Comparison of ENCODE assay signal across 23 mouse cellular contexts in the genomic region with DNA sequence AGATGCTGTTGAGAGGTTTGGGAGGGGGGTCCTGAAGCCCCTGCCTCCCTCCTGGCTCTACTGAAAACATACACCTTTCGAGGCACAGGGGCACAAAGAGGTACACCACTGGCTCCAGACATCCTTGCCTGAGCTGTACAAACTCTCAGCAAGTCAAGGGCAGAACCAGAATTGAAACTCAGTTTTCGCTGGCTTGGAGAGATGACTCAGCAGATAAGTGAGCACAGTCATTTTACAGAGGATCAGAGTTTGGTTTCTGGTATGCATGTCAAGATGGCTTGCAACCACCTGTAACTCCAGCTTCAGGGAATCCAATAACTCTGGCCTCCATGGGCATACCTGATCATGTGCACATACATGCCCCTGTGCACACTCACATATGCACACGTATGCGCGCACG.
DNase-seq lines count a peak whose midpoint lies in the region; TF ChIP-seq lines count a peak whose summit lies in the region.
"Had no signal": no experiment of that assay in that cellular context is flagged by ENCODE, and none has a peak within 500 bp of the region (broad histone marks: within the 10 kb centered on the region; RNA-seq: fewer than 3 reads in every experiment).

No protein-coding gene starts in this region.

- H3K9me3 ChIP-seq in CH12.LX (replicated peaks; ENCODE audit: low read length) = no peaks in the 10 kb centered on the region
- H3K9me3 ChIP-seq: embryonic facial prominence, embryonic 13.5 days; embryonic facial prominence, embryonic 15.5 days; forebrain, embryonic 10.5 days; forebrain, embryonic 12.5 days had no signal

- no peak for TF ChIP-seq POLR2A in CH12.LX (IDR thresholded peaks at IDR 0.05; ENCODE audit: low read depth, low read length)

- no peak overlapping the region for H3K9ac ChIP-seq in CH12.LX (ENCODE audit: insufficient read depth, low read depth)
- H3K9ac ChIP-seq: embryonic facial prominence, embryonic 13.5 days; embryonic facial prominence, embryonic 15.5 days; forebrain, embryonic 12.5 days had no signal

- no peaks in the 10 kb centered on the region for H3K27me3 ChIP-seq in CH12.LX (replicated peaks)
- H3K27me3 ChIP-seq: embryonic facial prominence, embryonic 13.5 days; embryonic facial prominence, embryonic 15.5 days; forebrain, embryonic 12.5 days; Patski had no signal

- TF ChIP-seq EP300 in CH12.LX (IDR thresholded peaks at IDR 0.05; ENCODE audit: low read length) = peak; percentile 30; the same call in 1 of the 2 replicates

- no peak overlapping the region for H3K27ac ChIP-seq in CH12.LX (ENCODE audit: insufficient read depth, low read depth)
- H3K27ac ChIP-seq: embryonic facial prominence, embryonic 13.5 days; embryonic facial prominence, embryonic 15.5 days; forebrain, embryonic 10.5 days; forebrain, embryonic 12.5 days had no signal

- no peak for TF ChIP-seq CTCF in CH12.LX (conservative IDR thresholded peaks at IDR 0.05 in 1 of 2, IDR thresholded peaks at IDR 0.05 in 1 of 2; ENCODE audit: low read depth in 2 of 2, low read length in 2 of 2)

- dilution Hi-C loops in CH12.LX (cut with MboI; ENCODE audit: extremely low pct_ligation_motif_present, extremely low pct_unique_long_range_greater_than_20kb, low sequenced_read_pairs) = no loop called here

- no peak overlapping the region for H3K4me3 ChIP-seq in CH12.LX (replicated peaks in 1 of 3; ENCODE audit: low read depth in 2 of 3, low read length in 2 of 3, poor library complexity in 1 of 3)
- H3K4me3 ChIP-seq: embryonic facial prominence, embryonic 13.5 days; embryonic facial prominence, embryonic 15.5 days; erythroblast, embryonic 14.5 days; forebrain, embryonic 10.5 days; forebrain, embryonic 12.5 days had no signal

- in situ Hi-C loops in CH12.LX (cut with MboI; ENCODE audit: low pct_ligation_motif_present, low pct_unique_long_range_greater_than_20kb, low sequenced_read_pairs) = no loop called here

- no peaks in the 10 kb centered on the region for H3K36me3 ChIP-seq in CH12.LX (replicated peaks in 1 of 2; ENCODE audit: control insufficient read depth in 1 of 2, insufficient read depth in 1 of 2, low read length in 1 of 2)
- H3K36me3 ChIP-seq: embryonic facial prominence, embryonic 13.5 days; embryonic facial prominence, embryonic 15.5 days; forebrain, embryonic 10.5 days; forebrain, embryonic 12.5 days; G1E had no signal

- TF ChIP-seq RAD21 in CH12.LX (IDR thresholded peaks at IDR 0.05; ENCODE audit: low read depth, low read length) = no peak

- no peaks in the 10 kb centered on the region for H3K79me2 ChIP-seq in CH12.LX (replicated peaks; ENCODE audit: control insufficient read depth, extremely low read depth, insufficient read depth, poor library complexity, severe bottlenecking)

- intact Hi-C loops in heart, postnatal 36 days (cut with DNase I) = no loop called here

- H3K4me1 ChIP-seq in CH12.LX (ENCODE audit: control insufficient read depth in 1 of 2, insufficient read depth in 2 of 2) = peaks cover 13 to 40% of the 10 kb centered on the region in 2 experiments; a peak in 3 of 4 replicates
- H3K4me1 ChIP-seq: embryonic facial prominence, embryonic 15.5 days; forebrain, embryonic 10.5 days; forebrain, embryonic 12.5 days had no signal

- DNase-seq in heart, adult 11 months = peak; percentile 66
- no peak for DNase-seq in heart, postnatal 36 days
- peak; percentile 38 for DNase-seq in CH12.LX (ENCODE audit: extremely low read depth)
- peak; percentile 23 for DNase-seq in R1 (ENCODE audit: low read depth, low spot score)
- DNase-seq in testis, postnatal 14 days (ENCODE audit: low spot score) = no peak
- no peak for DNase-seq in ovary, postnatal 36 days (ENCODE audit: low spot score)
- DNase-seq: adrenal gland, adult 8-10 months; adrenal gland, postnatal 14 days; adrenal gland, postnatal 36 days; B cell, adult 2 months; cerebellum, adult 11-12 months; cerebellum, adult 2 months; cerebellum, adult 9-10 months; cerebellum, postnatal 10 days; cerebellum, postnatal 36 days; embryo, embryonic 11 days had no signal

- no peak overlapping the region for H3K4me2 ChIP-seq in CH12.LX (ENCODE audit: insufficient read depth, low read depth, poor library complexity, severe bottlenecking)
- H3K4me2 ChIP-seq: embryonic facial prominence, embryonic 13.5 days; embryonic facial prominence, embryonic 15.5 days; forebrain, embryonic 12.5 days had no signal

TF ChIP-seq in CH12.LX, 34 proteins besides CTCF, POLR2A, EP300 and RAD21:
- TF ChIP-seq JUN (IDR thresholded peaks at IDR 0.05; ENCODE audit: insufficient read depth, low read depth, low read length) (no peak), MAFK (IDR thresholded peaks at IDR 0.05; ENCODE audit: insufficient replicate concordance, low read length) (peak; percentile 93)

Comparison
In these comparisons a context has a peak if more than half of its experiments do, and no peak if none do; other contexts are left out.
1. DNase-seq: peak in heart, adult 11 months (single experiment), CH12.LX (single experiment) and R1 (single experiment); none in heart, postnatal 36 days (0 of 2), testis, postnatal 14 days (single experiment) and ovary, postnatal 36 days (single experiment).